Mouse (Mus musculus) liver, postnatal 0 days (tissue): ENCODE data around the gene Myd88. TPM values are rescaled to one million over a fixed set of nuclear protein-coding genes. Genes with fewer than 3 reads are reported as not detected.

Experiments used
- ATAC-seq: fragments of 200-750 bp; cut with Nextera tagmentation; 2 replicates; pipeline ENCODE4 v1.8.0; 2017; ENCODE audit warnings: mild to moderate bottlenecking, moderate library complexity
- DNase-seq: peaks from one replicate; pipeline ENCODE4 v3.0.0-alpha.2; 2016
- H3K27ac ChIP-seq: fragments of 300-500 bp; sonication (generic); 2 replicates; pipeline ENCODE4 v1.5.1; 2014; ENCODE audit warnings: antibody characterized with exemption, moderate library complexity, mild to moderate bottlenecking, low read depth
- H3K27me3 ChIP-seq: fragments of 300-500 bp; sonication (generic); 2 replicates; pipeline ENCODE4 v1.6.1; 2014; ENCODE audit warnings: low read length, control low read depth, mixed read lengths; ENCODE audit not compliant: insufficient read depth
- H3K36me3 ChIP-seq: fragments of 300-500 bp; sonication (generic); replicated peaks from 2 replicates; pipeline ENCODE4 v1.6.1; 2014; ENCODE audit warnings: mild to moderate bottlenecking, control low read depth, low read length, moderate library complexity, mixed read lengths; ENCODE audit not compliant: insufficient read depth
- H3K4me1 ChIP-seq: fragments of 300-500 bp; sonication (generic); 2 replicates; pipeline ENCODE4 v1.6.1; 2014; ENCODE audit warnings: antibody characterized with exemption, mild to moderate bottlenecking, control low read depth; ENCODE audit not compliant: insufficient read depth
- H3K4me2 ChIP-seq: fragments of 300-500 bp; sonication (generic); 2 replicates; pipeline ENCODE4 v1.6.1; 2014; ENCODE audit warnings: low read depth, mild to moderate bottlenecking, low read length, moderate library complexity, mixed read lengths
- H3K4me3 ChIP-seq: fragments of 300-500 bp; sonication (generic); 2 replicates; pipeline ENCODE4 v1.5.1; 2014; ENCODE audit warnings: low read depth, low read length
- H3K9ac ChIP-seq: fragments of 300-500 bp; sonication (generic); replicated peaks from 2 replicates; pipeline ENCODE4 v1.6.1; 2014; ENCODE audit warnings: mild to moderate bottlenecking, moderate library complexity
- H3K9me3 ChIP-seq: fragments of 300-500 bp; sonication (generic); 2 replicates; pipeline ENCODE4 v1.6.1; 2016; ENCODE audit warnings: mild to moderate bottlenecking, control low read depth, low read length, mixed read lengths
- CTCF ChIP-seq: sonication (generic); IDR thresholded peaks from 2 replicates; pipeline ENCODE4 v1.5.1; 2016; ENCODE audit warnings: antibody characterized with exemption, low read depth
- EP300 ChIP-seq: IDR thresholded peaks from 2 replicates; pipeline ENCODE4 v1.6.1; 2016; ENCODE audit warnings: antibody characterized with exemption, low read depth, mild to moderate bottlenecking
- whole genome bisulfite sequencing: fragments of 180-500 bp; shearing (Covaris S2); extraction: QIAGEN DNeasy Blood & Tissue Kit; methylation state at CpG from one replicate; pipeline ENCODE4 v1.1.7; 2014; ENCODE audit not compliant: insufficient replicate concordance; 5-methylcytosine and 5-hydroxymethylcytosine counted together
- polyA plus RNA-seq: library from polyadenylated mRNA; unstranded; fragments of >200 nt; fragmentation: Nextera tagmentation; extraction: Ambion mirVana; gene quantifications from 2 replicates; pipeline ENCODE4 v1.2.1, GENCODE M21; 2015

Gene Myd88
- polyA plus RNA-seq, 1 experiment from 2014 or later: 16.7 TPM

- H3K9ac ChIP-seq: no peak overlapping the region
- 79% methylated on average over 3 of the region's 3 CpGs for WGBS
- H3K4me3 ChIP-seq: no peak overlapping the region
- H3K27me3 ChIP-seq: no peaks in the 10 kb centered on the region
- 0 out of 2 replicates have a peak overlapping the region, but pooled peaks have one; percentile 51 for H3K27ac ChIP-seq
- no peaks in the 10 kb centered on the region for H3K9me3 ChIP-seq
- no peak for TF ChIP-seq CTCF
- no peak for TF ChIP-seq EP300
- H3K4me2 ChIP-seq: no peak overlapping the region
- ATAC-seq: peak; percentile 38; the same call in 1 of the 2 replicates
- DNase-seq: no peak
- H3K36me3 ChIP-seq: peaks cover 33% of the 10 kb centered on the region
- no peaks in the 10 kb centered on the region for H3K4me1 ChIP-seq
Measured at GRCm38 (mm10) chr9:119350531-119350930, 9.3 kb upstream of the Myd88 start.

DNA sequence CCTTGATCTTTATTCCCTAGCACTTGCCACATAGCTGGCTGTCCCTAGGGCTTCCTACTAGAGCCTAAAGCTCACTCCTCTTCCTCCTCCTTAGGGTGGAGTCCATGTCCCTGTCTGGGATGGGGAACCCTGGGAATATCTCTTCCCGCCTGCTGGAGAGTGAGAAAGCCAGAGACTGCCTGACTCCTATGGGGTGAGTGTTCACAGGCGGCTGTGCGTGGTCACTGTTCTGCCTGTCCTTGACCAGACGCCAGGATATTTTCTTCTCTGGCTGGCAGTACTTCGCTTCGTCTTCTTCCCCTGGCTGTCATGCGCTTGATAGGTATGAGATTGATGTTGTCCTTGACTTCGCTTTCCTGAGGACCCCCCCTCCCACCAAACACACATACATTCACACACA lies 5.2 kb upstream of the Myd88 start:
- no peak overlapping the region for H3K9ac ChIP-seq
- TF ChIP-seq CTCF: no peak
- TF ChIP-seq EP300: no peak
- peaks cover 14% of the 10 kb centered on the region; the same call in 1 of the 2 replicates for H3K4me1 ChIP-seq
- no peak overlapping the region for H3K4me3 ChIP-seq
- peaks cover 49% of the 10 kb centered on the region for H3K36me3 ChIP-seq
- H3K27me3 ChIP-seq: no peaks in the 10 kb centered on the region
- WGBS: 86% methylated on average over 8 of the region's 8 CpGs
- no peaks in the 10 kb centered on the region for H3K9me3 ChIP-seq
- DNase-seq: no peak
- no peak overlapping the region for H3K4me2 ChIP-seq
- no peak for ATAC-seq
- no peak overlapping the region for H3K27ac ChIP-seq

- Histone ChIP-seq H3K4me2 (peak overlapping the region; percentile 94; the same call in 1 of the 2 replicates), H3K27ac (peak overlapping the region; percentile 97), H3K4me1 (peaks cover 34% of the 10 kb centered on the region), H3K9me3 (no peaks in the 10 kb centered on the region), H3K9ac (peak overlapping the region; percentile 92), H3K36me3 (peaks cover 34% of the 10 kb centered on the region), H3K27me3 (no peaks in the 10 kb centered on the region), H3K4me3 (peak overlapping the region; percentile 90; the same call in 1 of the 2 replicates)
- peak; percentile 70; the same call in 1 of the 2 replicates for TF ChIP-seq EP300
- TF ChIP-seq CTCF: no peak
- peak; percentile 55 for DNase-seq
- peak; percentile 16; the same call in 1 of the 2 replicates for ATAC-seq
- WGBS: 80% methylated on average over 7 of the region's 7 CpGs
Measured at GRCm38 (mm10) chr9:119342728-119343127, 1.5 kb upstream of the Myd88 start.

DNA sequence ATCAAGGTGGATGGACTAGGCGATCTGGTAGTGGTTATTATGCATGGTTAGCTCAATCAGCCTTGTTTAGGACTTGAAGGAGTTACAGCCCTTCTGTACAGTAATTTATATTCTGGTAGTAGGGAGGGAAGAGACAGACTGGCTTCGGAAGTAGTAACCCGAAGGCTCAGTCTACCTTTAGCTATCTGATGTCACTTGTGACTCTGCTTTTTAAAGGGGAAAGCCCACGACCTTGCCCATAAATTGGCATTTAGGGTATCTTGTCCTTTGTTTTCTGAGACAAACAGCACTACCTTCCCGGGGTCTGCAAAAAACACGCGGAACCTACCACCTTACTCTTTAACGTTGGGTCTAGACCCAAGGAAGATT lies 1.0 kb downstream of the Myd88 start:
- Histone ChIP-seq H3K4me1 (peaks cover 34% of the 10 kb centered on the region), H3K4me2 (peak overlapping the region; percentile 94), H3K9me3 (no peaks in the 10 kb centered on the region), H3K36me3 (peaks cover 30% of the 10 kb centered on the region; the same call in 1 of the 2 replicates), H3K27me3 (no peaks in the 10 kb centered on the region), H3K27ac (peak overlapping the region; percentile 97), H3K4me3 (peak overlapping the region; percentile 90), H3K9ac (peak overlapping the region; percentile 92)
- DNase-seq: no peak
- no peak for TF ChIP-seq EP300
- no peak for TF ChIP-seq CTCF
- WGBS: 2% methylated on average over 8 of the region's 8 CpGs
- ATAC-seq: no peak

GRCm38 (mm10) chr9:119339558-119340211 lies 1.5 kb downstream of the Myd88 start, which contains the start of gene Acaa1a:
Gene Acaa1a, plus strand, starts transcription at chr9:119339676.
- peaks cover 27% of the 10 kb centered on the region; the same call in 1 of the 2 replicates for H3K36me3 ChIP-seq
- DNase-seq (peak; percentile 71), ATAC-seq (peak; percentile 30)
- peak within 1 kb of the TSS; percentile 97 for H3K27ac ChIP-seq
- H3K9ac ChIP-seq: peak within 1 kb of the TSS; percentile 92
- peak within 1 kb of the TSS; percentile 90 for H3K4me3 ChIP-seq
- H3K4me2 ChIP-seq: peak within 1 kb of the TSS; percentile 94
- TF ChIP-seq EP300 (no peak), CTCF (peak; percentile 25)
- H3K9me3 ChIP-seq: no peaks in the 10 kb centered on the region
- H3K4me1 ChIP-seq: peaks cover 36% of the 10 kb centered on the region
- no peaks in the 10 kb centered on the region for H3K27me3 ChIP-seq
- WGBS: 2% methylated on average over 42 of the region's 43 CpGs

- Histone ChIP-seq H3K36me3 (peaks cover 23% of the 10 kb centered on the region; the same call in 1 of the 2 replicates), H3K27ac (peak overlapping the region; percentile 97; the same call in 1 of the 2 replicates), H3K9ac (peak overlapping the region; percentile 92), H3K4me1 (peaks cover 39% of the 10 kb centered on the region), H3K9me3 (no peaks in the 10 kb centered on the region), H3K4me3 (peak overlapping the region; percentile 90), H3K4me2 (peak overlapping the region; percentile 94), H3K27me3 (no peaks in the 10 kb centered on the region)
- WGBS: 46% methylated on average over 7 of the region's 7 CpGs
- ATAC-seq: no peak
- no peak for TF ChIP-seq EP300
- TF ChIP-seq CTCF: no peak
- no peak for DNase-seq
Measured at GRCm38 (mm10) chr9:119339106-119339505, 2.1 kb downstream of the Myd88 start.
